Mouse (Mus musculus) olfactory bulb, adult 2 months (tissue): ENCODE results near the gene Fry. TPM values are rescaled to one million over a fixed set of nuclear protein-coding genes. Genes with fewer than 3 reads are reported as not detected.
A peak's percentile ranks its signal among the peaks of the same experiment; 100 is the strongest.

Experiments
- H3K27ac ChIP-seq: fragments of 200-500 bp; 2 replicates; pipeline ENCODE4 v1.5.1; 2012; ENCODE audit warnings: low read depth, low read length; ENCODE audit not compliant: insufficient read depth
- H3K4me1 ChIP-seq: fragments of 200-500 bp; 2 replicates; pipeline ENCODE4 v1.6.1; 2012; ENCODE audit warnings: low read length; ENCODE audit not compliant: control insufficient read depth, insufficient read depth
- H3K4me3 ChIP-seq: fragments of 200-500 bp; 2 replicates; pipeline ENCODE4 v1.5.1; 2012; ENCODE audit warnings: mild to moderate bottlenecking, low read depth, low read length, moderate library complexity; ENCODE audit not compliant: insufficient read depth
- CTCF ChIP-seq: fragments of 200-500 bp; IDR thresholded peaks from 2 replicates; pipeline ENCODE4 v1.5.1; 2012; ENCODE audit warnings: low read depth, mild to moderate bottlenecking, low read length, moderate library complexity; ENCODE audit not compliant: insufficient read depth
- POLR2A ChIP-seq: fragments of 200-500 bp; IDR thresholded peaks from 2 replicates; pipeline ENCODE4 v1.6.1; 2012; ENCODE audit warnings: mild to moderate bottlenecking, low read depth, low read length, moderate library complexity; ENCODE audit not compliant: insufficient read depth
- whole genome bisulfite sequencing: fragments of 180-500 bp; shearing (Covaris S2); methylation state at CpG from one replicate; pipeline ENCODE4 v1.1.7; 2018; 5-methylcytosine and 5-hydroxymethylcytosine counted together
- polyA plus RNA-seq: library from polyadenylated mRNA; stranded (reverse); fragments of >200 nt; gene quantifications from 2 replicates; pipeline ENCODE4 v1.2.4, GENCODE M21; 2012; ENCODE audit warnings: low replicate concordance; ENCODE audit not compliant: missing spikeins, insufficient read depth, insufficient read length

Gene Fry
- polyA plus RNA-seq, 1 experiment: not detected

DNA sequence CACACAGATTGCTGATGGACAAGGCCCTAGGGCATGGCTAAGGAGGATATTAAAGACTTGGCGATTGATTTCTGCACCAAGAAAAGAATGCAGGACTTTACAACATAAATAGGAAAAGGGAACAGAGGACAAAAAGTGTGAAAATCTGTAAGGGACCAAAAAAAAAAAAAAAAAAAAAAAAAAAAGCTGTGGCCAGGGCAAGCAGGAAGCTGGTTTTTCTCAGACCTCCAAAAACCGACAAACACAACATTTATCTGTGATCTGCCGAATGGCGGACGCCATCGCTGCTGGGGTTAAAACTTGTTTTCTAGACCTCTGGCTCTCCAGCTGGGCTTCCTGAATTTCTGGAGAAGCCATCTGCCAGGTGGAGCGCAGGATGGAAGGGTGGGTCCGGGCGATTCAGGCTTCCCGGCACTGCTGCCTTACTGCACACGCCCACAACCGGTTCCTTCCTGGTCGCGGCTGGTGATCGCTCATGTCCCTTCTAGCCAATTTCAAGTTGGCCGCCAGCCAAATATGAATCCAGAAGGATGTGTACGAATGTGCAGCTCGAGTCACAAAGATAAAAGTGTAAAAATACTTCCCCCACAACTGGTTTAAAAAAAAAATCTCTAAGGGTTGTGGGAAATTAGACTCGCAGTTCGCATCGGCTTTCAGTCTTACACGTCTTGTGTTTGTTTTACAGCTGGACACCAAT is 77.2 kb downstream of the Fry start:
- Histone ChIP-seq H3K27ac (no peak overlapping the region), H3K4me1 (no peaks in the 10 kb centered on the region), H3K4me3 (peak overlapping the region; percentile 39)
- TF ChIP-seq POLR2A: no peak
- no peak for TF ChIP-seq CTCF
- WGBS: 5% methylated on average over 22 of the region's 22 CpGs

DNA sequence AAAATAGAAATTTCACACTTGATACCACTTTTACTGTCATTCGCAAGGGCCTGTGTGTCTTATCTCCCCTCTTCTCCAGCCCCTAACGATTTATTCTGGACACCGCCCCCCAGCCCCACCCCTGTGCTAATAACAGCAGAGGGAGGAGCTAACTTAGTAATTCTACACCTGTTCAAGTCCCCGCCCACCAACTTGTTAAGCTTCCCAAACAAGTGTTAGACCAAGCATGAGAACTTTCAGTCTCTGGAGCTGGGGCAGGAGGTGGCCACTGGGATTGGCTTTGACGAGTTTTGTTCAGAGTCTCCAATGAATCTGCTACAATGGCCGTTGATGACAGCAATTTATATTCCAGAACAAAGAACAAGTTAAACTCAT is 77.8 kb downstream of the Fry start:
- H3K4me3 ChIP-seq: no peak overlapping the region
- TF ChIP-seq CTCF: no peak
- TF ChIP-seq POLR2A: no peak
- WGBS: 12% methylated on average over 6 of the region's 6 CpGs
- H3K27ac ChIP-seq: no peak overlapping the region
- H3K4me1 ChIP-seq: no peaks in the 10 kb centered on the region

DNA sequence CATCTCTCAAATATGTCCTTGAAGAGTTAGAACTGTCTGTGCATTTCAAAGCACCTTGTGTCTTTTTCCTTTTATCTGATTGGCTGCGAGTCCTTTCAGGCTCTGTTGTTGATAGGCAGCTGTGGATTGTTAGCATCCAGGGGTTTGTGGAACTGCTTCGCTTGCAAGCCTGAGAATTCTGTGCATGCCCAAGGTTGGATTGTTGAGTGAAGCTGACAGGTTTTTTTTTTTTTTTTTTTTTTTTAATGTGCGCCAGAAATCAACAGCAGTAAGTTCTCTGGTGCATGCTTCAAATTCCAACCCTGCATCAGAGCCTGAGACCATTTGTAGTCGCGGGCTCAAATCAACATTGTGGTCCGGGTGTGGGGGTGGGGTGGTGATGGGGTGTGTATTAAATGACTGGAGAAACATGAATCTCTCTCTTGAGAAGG is 78.5 kb downstream of the Fry start:
- Histone ChIP-seq H3K4me3 (no peak overlapping the region), H3K27ac (no peak overlapping the region), H3K4me1 (no peaks in the 10 kb centered on the region)
- 66% methylated on average over 6 of the region's 6 CpGs for WGBS
- TF ChIP-seq CTCF (no peak), POLR2A (no peak)

DNA sequence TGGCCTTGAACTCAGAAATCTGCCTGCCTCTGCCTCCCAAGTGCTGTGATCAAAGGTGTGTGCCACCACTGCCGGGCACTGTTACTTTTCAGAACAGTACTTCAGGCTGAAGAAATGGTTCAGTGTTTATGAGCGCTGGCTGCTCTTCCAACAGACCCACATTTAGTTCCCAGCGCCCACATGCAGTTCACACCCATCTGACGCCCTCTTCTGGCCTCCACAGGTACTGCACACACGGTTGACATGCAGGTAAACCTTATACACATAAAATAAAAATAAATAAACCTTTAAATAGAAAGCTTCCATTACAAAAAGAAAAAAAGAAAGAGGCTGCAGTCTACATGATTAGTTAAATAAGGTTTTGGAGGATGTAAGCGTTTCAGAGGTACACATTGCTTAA is 88.3 kb downstream of the Fry start:
- H3K4me3 ChIP-seq: no peak overlapping the region
- TF ChIP-seq CTCF (no peak), POLR2A (no peak)
- WGBS: 84% methylated on average over 6 of the region's 6 CpGs

DNA sequence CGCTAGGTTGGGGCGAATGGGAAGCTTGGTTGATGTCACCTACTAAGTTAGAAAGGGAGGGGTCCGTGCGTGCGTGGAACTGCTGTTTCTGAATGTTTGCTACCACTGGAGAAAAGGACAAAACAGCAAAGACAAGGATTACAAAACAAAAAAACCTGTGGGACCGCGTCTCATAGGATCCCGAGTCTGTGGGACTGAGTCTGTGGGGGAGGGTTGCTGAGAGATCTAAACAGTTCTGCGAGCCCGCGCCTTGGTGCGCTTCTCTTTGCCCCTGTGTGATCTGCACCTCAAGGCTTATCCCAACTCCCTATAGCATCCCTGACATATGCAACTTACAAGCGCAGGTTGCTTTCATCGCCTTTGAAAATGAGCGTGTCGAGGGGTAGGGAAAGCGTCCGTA is 89.2 kb downstream of the Fry start:
- TF ChIP-seq POLR2A (no peak), CTCF (no peak)
- Histone ChIP-seq H3K27ac (no peak overlapping the region), H3K4me3 (peak overlapping the region; percentile 12; the same call in 1 of the 2 replicates), H3K4me1 (peaks cover 8% of the 10 kb centered on the region; the same call in 1 of the 2 replicates)
- WGBS: 42% methylated on average over 18 of the region's 18 CpGs

More for the DNA sequence above, 88.3 kb downstream of the Fry start:
- Histone ChIP-seq H3K4me1 (peaks cover 8% of the 10 kb centered on the region; the same call in 1 of the 2 replicates), H3K27ac (no peak overlapping the region)

DNA sequence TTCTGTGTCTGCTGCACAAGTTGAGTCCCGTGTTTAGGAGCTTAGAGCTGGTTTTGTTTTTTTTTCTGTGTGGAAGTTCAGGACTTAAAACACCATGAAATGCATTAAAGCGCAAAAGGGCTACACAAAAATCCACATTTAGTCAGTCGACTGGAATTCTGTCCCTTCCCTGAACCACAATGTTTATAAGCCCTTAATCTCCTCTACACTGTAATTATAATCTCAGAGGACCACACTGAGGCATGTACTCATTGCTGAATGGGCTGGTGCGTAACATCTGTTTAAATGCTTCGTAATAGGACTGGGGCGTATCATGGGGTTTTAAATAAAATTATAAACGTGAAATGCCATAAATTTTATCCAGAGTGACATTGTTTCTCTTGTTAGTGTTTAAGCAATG is 89.6 kb downstream of the Fry start:
- TF ChIP-seq POLR2A (no peak), CTCF (no peak)
- Histone ChIP-seq H3K27ac (no peak overlapping the region), H3K4me1 (peaks cover 8% of the 10 kb centered on the region; the same call in 1 of the 2 replicates), H3K4me3 (0 out of 2 replicates have a peak overlapping the region, but pooled peaks have one; percentile 12)
- 21% methylated on average over 7 of the region's 7 CpGs for WGBS

DNA sequence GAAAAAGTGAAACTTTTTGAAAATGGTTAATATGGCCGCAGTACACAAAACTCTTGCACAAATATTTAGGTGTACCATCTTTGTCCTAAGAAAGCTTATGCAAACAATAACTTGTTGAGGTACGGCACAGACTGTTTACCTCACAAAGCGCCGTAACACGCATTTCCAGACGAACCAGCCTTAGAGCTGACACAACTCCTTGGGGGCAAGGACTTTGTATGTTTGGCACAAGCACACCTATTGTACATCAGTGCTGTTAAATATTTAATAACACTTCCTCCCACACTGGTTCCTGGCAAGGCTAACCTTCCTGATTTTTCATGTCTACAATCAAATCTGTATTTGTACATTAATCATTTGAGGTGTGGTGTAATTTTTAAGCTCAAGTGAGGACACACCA is 95.6 kb downstream of the Fry start:
- H3K4me1 ChIP-seq: no peaks in the 10 kb centered on the region
- TF ChIP-seq CTCF: no peak
- TF ChIP-seq POLR2A: no peak
- WGBS: 93% methylated on average over 6 of the region's 6 CpGs
- no peak overlapping the region for H3K4me3 ChIP-seq
- no peak overlapping the region for H3K27ac ChIP-seq

DNA sequence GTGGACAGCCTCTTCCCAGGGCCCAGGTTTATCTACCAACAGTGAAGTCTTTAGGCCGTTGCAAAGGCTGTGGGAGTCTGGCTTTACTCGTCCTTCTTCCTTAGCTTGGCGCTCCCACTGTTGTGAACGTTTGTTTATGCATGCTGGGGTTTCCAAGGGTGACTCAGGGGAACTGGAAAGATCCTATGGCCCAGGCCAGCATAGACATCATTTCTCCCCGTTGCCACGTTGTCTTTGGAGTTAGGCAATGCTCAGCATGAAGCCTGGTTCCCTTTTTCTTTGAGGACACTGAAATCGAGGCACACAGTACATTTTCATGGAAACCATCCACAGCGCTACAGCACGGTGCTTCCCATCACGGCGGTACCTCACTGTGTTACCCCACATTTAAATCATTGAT is 97.6 kb downstream of the Fry start:
- TF ChIP-seq POLR2A (no peak), CTCF (no peak)
- no peak overlapping the region for H3K4me3 ChIP-seq
- WGBS: 70% methylated on average over 11 of the region's 11 CpGs
- H3K27ac ChIP-seq: no peak overlapping the region
- no peaks in the 10 kb centered on the region for H3K4me1 ChIP-seq

DNA sequence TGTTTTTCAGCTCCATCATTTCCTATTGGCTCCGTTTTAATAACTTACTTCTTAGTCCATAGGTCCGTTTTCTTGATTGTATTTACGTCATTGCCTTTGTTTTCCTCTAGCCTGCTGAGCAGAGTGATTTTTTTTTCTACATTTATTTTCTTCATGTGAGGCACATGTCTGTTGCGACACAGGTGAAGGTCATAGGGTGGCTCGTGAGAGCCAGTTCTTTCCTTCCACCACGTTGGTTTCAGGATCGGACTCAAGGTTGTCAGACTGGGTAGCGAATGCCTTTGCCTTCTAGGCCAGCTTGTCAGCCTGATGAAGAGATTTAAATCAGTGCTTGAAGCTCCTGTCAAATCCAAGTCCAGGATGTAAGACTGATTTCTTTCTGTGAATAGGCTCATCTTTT is 101.0 kb downstream of the Fry start:
- no peaks in the 10 kb centered on the region for H3K4me1 ChIP-seq
- WGBS: 90% methylated on average over 8 of the region's 8 CpGs

More for the DNA sequence above, 101.0 kb downstream of the Fry start:
- Histone ChIP-seq H3K4me3 (no peak overlapping the region), H3K27ac (no peak overlapping the region)
- TF ChIP-seq CTCF: no peak
- TF ChIP-seq POLR2A: no peak
